Mouse (Mus musculus) liver, embryonic 14.5 days (tissue): ENCODE data around the gene Serpina3i.

ENCODE experiments used
- CTCF ChIP-seq: IDR thresholded peaks from 2 replicates; pipeline ENCODE4 v1.5.1; 2016; ENCODE audit warnings: antibody characterized with exemption, low read depth, control low read depth
- EP300 ChIP-seq: IDR thresholded peaks from 2 replicates; pipeline ENCODE4 v1.6.1; 2016; ENCODE audit warnings: antibody characterized with exemption, low read depth

DNA sequence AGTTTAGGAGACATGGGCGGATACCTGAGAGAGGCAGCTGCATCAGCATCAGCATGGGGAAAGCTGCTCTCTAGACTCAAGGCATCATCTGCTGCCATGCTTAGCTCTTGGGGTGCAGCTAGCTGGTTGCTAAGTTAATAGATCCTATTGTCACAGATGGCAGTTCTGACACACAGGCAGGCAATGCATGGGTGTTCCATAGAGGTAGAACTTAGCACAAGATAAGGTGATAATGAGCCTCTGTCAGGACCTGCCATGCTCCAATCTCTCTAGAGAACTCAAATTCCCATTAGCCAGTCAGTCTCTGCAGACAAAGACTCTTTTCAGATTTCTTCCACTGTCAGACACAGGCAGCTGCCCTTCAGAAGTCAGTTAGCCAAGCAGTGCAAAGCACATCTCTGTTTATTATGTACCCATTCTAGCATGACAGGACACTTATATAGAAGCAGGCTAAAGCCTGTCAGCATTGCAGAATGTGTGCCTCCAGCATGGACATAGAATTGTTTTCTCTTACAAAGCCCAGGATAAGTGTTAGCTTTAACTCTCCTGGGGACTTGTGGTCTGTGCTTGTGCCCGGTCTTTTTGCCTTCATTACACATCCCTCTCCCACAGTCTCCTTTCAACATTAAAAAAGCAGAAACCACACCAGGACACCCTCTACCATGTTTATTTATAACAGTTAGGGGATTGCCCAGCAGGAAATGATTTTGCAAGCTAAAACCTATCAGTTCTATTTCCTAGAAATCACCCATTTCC lies 49.1 kb upstream of the Serpina3i start:
- no peak for TF ChIP-seq CTCF
- no peak for TF ChIP-seq EP300
